Mouse (Mus musculus): ENCODE measurements at regions not wholly inside any gene's neighbourhood (a gene's known extent, or its start where the extent isn't known, plus 50 kb on each side); places are given as distances from the start of the nearest gene placed in this dataset.

- TF ChIP-seq CTCF (IDR thresholded peaks at IDR 0.05; ENCODE audit: borderline replicate concordance, insufficient read depth, low read length) (no peak), POLR2A (IDR thresholded peaks at IDR 0.05; ENCODE audit: low read depth, low read length) (no peak)
Measured at GRCm38 (mm10) chr10:122615658-122616057, 62.9 kb upstream of the Ppm1h start.
